Mouse (Mus musculus) telencephalon, adult 2 months (tissue): ENCODE data around the gene Rmdn3.
A peak's percentile ranks its signal among the peaks of the same experiment; 100 is the strongest.

Experiments
- DNase-seq: peaks from one replicate; pipeline ENCODE4 v3.0.0-alpha.2; 2011; ENCODE audit warnings: low read depth, low spot score

Gene Rmdn3

DNA sequence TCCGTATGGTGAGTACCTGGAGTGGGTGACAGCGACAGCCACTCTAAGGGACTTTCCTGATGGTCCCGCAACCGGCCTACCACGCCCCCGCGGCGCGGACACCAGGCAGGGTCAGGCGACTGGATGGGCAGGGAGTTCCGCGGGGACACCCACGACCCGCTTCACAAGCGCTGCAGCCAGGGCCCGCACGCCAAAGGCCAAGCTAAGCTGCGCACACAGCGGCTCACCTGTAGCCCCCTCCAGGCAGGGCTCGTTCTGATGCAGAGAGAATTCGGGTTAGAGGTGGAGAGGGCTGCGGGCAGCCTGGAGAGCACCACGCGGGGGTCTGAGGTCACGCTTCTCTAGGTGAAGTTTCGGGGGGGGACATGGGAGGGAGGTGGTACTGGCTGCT, 11.0 kb upstream of the Rmdn3 start:
- no peak for DNase-seq

- no peak for DNase-seq
These were observed 10.3 kb upstream of the Rmdn3 start, which contains the start of gene Gchfr for GRCm38 (mm10) chr2:119166901-119167865. Gene Gchfr, plus strand, starts transcription at chr2:119167773.

DNA sequence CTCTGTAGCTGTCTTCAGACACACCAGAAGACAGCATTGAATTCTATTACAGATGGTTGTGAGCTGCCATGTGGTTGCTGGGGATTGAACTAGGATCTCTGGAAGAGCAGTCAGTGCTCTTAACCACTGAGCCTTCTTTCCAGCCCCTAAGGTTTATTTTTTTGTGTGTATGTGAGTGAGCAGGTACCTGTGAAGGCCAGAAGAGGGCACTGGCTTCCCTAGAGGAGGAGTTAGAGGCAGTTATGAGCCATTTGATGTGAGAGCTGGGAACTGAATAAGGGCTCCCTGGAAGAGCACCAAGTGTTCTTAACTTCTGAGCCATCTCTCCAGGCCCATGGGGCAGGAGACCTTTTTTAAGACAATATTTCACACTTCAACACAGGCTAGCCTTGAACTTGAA, 8.6 kb upstream of the Rmdn3 start:
- no peak for DNase-seq

- no peak for DNase-seq
These were observed 7.2 kb upstream of the Rmdn3 start for GRCm38 (mm10) chr2:119163999-119164398.

DNA sequence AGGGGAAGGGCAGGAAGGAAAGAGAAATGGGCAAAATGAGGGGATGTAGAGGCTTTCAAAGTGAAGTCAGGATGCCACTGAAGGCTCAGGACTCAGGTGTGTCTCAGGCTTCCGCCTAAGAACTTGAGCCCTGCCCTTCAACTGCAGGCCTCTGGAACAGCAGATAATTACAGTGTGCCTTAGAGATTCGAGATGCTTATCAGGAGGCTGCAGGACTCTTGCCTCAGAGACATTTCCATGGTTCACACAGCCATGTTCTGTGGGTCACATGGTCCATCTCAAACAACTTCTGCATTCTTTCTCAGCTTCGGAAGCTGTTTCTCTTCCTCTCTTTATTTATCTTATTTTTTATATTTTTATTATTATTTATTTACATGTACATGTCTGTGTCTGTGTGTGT, 6.3 kb upstream of the Rmdn3 start:
- DNase-seq: no peak

DNA sequence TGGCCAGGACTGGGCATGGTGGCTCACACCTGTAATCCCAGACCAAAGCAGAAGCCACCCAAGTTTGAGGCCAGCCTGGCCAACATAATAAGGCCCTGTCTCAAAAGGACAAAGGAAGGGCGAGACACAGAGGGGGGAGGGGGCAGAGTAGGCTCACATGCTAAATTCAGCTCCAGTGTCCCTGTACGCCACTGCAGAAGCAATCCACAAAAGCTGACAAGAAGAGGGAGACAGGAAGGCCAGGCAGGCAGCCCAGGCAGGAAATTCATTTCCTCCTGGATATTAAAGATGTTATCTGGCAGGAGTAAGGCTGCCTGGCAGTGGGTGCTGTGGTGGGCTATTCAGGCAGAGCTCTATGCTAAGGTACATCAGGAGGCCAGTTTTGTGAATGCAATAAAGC, 4.4 kb upstream of the Rmdn3 start:
- no peak for DNase-seq

- no peak for DNase-seq
These were observed 1.0 kb upstream of the Rmdn3 start for GRCm38 (mm10) chr2:119157836-119158235.

DNA sequence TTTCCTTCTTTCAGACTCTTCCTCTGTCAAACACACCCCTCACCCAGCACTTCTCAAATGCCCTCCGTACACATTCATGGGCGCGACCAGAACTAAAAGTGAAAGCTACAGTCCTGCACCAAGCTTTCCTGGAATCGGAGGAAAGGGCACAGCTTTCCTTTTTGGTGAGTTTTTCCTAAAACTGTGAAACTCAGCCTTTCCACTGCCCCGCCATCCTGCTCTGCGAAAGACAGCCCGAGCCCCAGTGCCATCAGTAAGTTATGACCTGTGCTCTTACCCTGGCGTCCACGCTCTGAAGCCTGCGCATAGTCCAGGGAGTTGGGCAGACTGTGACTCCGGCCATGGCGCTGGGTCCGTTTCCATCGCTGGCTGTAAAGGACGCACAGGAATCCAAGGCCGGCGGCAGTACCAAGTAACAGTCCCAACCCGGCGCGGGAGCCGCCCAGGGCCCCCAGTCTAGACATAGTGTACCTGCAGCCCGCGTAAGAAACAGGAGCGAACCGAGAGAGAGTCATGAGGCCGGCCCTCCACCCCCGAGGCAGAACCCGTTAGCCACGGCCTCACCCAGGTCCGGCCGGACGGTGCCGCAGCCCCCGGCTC, 653 bp downstream of the Rmdn3 start:
- no peak for DNase-seq

DNA sequence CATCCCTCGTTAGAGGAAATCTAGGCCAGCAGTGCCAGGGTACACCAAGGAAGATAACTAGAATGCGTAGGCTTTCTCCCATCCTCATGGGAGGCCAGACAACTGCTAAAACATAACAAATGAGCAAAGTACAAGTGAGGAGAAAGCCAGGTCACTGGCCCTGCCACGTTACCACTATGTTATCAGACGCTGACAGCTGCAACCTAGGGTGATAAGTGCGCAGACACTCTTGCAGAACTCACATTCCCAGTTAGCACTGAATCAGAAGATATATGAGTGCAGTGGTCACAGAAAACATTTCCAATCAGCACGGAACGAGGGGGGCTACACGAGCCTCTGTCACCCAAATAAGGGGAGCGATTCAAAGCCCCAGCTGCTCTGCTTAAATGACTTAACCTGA, 1.4 kb downstream of the Rmdn3 start:
- DNase-seq: no peak

DNA sequence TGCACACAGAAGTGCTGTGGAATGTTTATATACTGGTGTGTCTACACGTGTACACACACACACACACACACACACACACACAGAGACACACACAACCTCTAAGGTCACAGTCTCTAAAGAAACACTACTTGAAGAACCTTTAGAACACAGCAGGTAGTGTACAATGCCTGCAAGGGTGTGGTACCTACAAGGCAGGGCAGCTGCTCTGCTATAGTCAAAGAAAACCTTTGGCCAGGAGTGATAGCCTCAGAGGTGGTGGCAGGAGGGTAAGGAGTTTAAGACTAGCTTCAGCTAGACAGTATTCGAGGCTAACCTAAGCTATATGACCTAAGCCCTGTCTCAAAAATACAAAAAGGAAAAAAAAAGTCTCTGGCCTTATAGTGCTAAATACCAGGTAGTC, 2.2 kb downstream of the Rmdn3 start:
- DNase-seq: no peak

GRCm38 (mm10) chr2:119152255-119152654, 4.6 kb downstream of the Rmdn3 start:
- no peak for DNase-seq

- peak; percentile 39 for DNase-seq
These were observed 9.1 kb downstream of the Rmdn3 start for GRCm38 (mm10) chr2:119147775-119148174.

GRCm38 (mm10) chr2:119147160-119147678, 9.6 kb downstream of the Rmdn3 start:
- DNase-seq: no peak

- no peak for DNase-seq
These were observed 10.4 kb downstream of the Rmdn3 start for GRCm38 (mm10) chr2:119146435-119146834.

DNA sequence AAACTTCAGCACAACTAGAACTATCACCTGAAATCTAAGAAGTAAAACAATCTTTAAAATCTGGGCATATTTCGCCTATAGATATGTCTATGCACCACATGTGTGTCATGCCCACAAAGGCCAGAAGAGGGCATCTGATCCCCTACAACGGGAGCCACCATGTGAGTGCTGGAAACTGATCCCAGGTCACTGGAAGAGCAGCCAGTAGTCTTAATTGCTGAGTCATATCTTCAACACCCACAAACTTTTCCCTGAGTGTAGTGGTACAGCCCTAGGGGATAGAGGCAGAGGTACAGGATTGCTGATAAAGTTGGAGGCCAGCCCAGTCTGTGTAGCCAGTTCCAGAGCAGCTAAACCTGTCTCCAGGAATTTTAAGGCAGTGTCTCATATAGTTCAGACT, 11.6 kb downstream of the Rmdn3 start:
- no peak for DNase-seq

- no peak for DNase-seq
These were observed 20.4 kb downstream of the Rmdn3 start for GRCm38 (mm10) chr2:119136346-119136898.

DNA sequence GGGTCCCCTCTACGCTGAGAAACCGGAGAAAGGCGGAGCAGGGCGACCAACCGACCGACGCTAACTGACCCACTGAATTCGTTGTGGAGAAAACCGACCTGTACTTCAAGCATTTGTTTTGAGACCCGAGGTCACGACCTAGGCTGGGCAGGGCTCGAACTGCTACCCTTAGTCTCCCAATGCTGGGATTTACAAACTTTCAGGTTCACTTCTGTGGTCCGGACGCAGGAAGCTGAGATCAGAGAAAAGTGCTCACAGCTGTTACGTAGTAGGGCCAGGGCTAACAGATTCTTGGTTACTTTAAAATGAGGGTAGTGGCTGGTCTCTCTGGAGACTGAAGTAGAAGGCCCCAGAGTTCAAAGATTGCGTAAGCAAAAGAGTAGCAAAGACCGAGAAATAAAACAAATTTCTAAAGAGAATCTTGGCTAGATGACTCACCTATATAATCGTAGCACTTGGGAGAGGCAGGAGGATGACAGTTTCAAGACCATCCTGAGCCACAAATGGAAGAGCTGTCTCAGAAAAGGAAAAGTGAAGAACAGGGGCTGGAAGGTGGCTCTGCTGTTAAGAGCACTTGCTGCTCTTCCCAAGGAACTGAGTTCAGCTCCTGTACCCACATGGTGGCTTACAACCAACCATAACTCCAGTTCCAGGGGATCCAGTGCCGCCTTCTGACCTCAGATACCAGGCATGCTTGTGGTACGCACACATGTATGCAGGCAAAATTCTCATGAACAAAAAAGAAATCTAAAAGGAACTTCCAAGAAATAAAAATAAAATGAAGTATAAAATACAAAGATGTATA, 43.5 kb downstream of the Rmdn3 start:
- DNase-seq: no peak

- peak; percentile 86 for DNase-seq
These were observed 44.3 kb downstream of the Rmdn3 start, which contains the start of gene Rad51 for GRCm38 (mm10) chr2:119112438-119113112. Gene Rad51, plus strand, starts transcription at chr2:119112793.

DNA sequence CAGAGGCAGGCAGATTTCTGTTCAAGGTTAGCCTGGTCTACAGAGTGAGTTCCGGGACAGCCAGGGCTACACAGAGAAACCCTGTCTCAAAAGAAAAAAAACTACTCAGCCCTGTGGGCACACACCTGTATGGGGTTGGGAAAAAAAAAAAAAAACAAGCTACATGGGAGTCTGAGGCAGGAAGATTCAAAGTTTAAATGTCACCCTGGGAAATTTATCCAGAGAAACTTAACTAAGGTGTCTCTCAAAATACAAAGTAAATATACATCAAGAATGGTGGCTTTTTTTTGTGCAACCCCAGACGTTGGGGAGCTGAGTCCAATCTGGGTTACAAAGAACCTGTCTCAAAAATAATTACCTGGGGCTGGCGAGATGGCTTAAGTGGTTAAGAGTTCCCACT, 45.8 kb downstream of the Rmdn3 start:
- DNase-seq: no peak

- DNase-seq: no peak
These were observed 48.3 kb downstream of the Rmdn3 start for GRCm38 (mm10) chr2:119108554-119108953.

DNA sequence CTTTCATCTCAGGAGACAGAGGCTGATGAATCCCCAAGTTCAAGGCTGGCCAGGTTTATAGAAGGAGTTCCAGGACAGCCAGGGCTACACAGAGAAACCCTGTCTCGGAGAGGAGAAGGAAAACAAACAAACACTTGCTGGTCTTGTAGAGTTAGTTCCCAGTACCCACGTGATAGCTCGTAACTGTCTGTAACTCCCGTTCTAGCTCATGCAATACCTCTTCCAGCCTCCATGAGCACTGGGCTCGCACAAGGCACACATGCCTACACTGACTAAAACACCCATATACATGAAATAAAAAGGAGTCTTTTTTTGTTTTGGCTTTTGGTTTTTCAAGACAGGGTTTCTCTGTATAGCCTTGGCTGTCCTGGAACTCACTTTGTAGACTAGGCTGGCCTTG, 50.3 kb downstream of the Rmdn3 start:
- no peak for DNase-seq
